Mouse (Mus musculus): ENCODE results near the gene Ksr1.

- no peak for TF ChIP-seq CTCF (IDR thresholded peaks at IDR 0.05)
- TF ChIP-seq POLR2A (IDR thresholded peaks at IDR 0.05; ENCODE audit: insufficient read depth, low read depth, low read length): no peak
These were observed 122.5 kb downstream of the Ksr1 start for GRCm38 (mm10) chr11:79023751-79024150.

Measured in heart, adult 2 months (tissue).